In the genomic region with DNA sequence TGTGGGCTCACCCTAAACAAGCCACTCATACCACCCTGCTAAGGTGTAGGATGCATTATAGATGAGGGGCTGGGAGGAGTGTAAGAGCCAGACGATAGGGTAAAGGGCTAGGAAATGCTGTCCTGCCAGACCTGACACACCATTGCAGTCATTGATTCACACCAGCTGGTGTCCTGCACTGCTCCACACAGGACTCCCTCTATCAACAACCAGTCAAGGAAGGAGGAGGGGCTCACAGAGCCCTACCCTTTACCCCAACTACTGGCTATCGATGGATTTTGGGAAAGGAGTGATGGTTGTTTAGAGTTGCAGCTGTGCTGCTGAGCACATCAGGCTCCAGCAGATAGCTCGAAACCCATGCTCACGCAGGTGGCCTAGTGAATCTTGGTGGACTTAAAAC, we compare ENCODE assay signal across 22 mouse cellular contexts. TPM values are rescaled to one million over a fixed set of nuclear protein-coding genes. Genes with fewer than 3 reads are reported as not detected.
"Had no signal": no experiment of that assay in that cellular context is flagged by ENCODE, and none has a peak within 500 bp of the region (broad histone marks: within the 10 kb centered on the region; RNA-seq: fewer than 3 reads in every experiment).

No protein-coding gene starts in this region.

- ATAC-seq: lung, postnatal 0 days; midbrain, embryonic 13.5 days; midbrain, embryonic 15.5 days had no signal

- H3K27me3 ChIP-seq: lung, embryonic 15.5 days; midbrain, embryonic 13.5 days; midbrain, embryonic 15.5 days; neural tube, embryonic 12.5 days; stomach, embryonic 15.5 days had no signal

- H3K9me3 ChIP-seq: lung, embryonic 15.5 days; midbrain, embryonic 13.5 days; midbrain, embryonic 15.5 days; neural tube, embryonic 12.5 days; stomach, embryonic 15.5 days had no signal

- H3K4me2 ChIP-seq: lung, embryonic 15.5 days; midbrain, embryonic 11.5 days; midbrain, embryonic 13.5 days; midbrain, embryonic 15.5 days; neural tube, embryonic 12.5 days; stomach, embryonic 15.5 days had no signal

- DNase-seq: lung, adult 2 months; lung, postnatal 14 days; lung, postnatal 36 days; right cerebral cortex, postnatal 14 days; thymus, adult 2 months; thymus, postnatal 25 days; thymus, postnatal 4 days had no signal

- H3K27ac ChIP-seq: lung, embryonic 15.5 days; macrophage; midbrain, embryonic 13.5 days; midbrain, embryonic 15.5 days; neural tube, embryonic 12.5 days; stomach, embryonic 15.5 days; stomach, postnatal 0 days had no signal

- H3K4me3 ChIP-seq: lung, embryonic 15.5 days; midbrain, embryonic 13.5 days; midbrain, embryonic 15.5 days; neural tube, embryonic 12.5 days; stomach, embryonic 15.5 days had no signal

- H3K36me3 ChIP-seq: lung, embryonic 15.5 days had no signal

- H3K9ac ChIP-seq: lung, embryonic 15.5 days; midbrain, embryonic 13.5 days; midbrain, embryonic 15.5 days; neural tube, embryonic 12.5 days; stomach, embryonic 15.5 days had no signal

- H3K4me1 ChIP-seq: lung, embryonic 15.5 days; midbrain, embryonic 13.5 days; midbrain, embryonic 15.5 days; neural tube, embryonic 12.5 days; stomach, embryonic 15.5 days had no signal

RNA-seq across cellular contexts. Expression of gene Aqp8, which starts 45.3 kb away (rescaled TPM):
- total RNA-seq: megakaryocyte progenitor cell, adult 5-6 weeks; midbrain, postnatal 0 days; monocyte, adult 5-6 weeks; neutrophil, adult 5-6 weeks had no signal
- polyA plus RNA-seq: lung, embryonic 15.5 days; lung, postnatal 0 days; macrophage; midbrain, embryonic 13.5 days; midbrain, embryonic 15.5 days; midbrain, postnatal 0 days; neural tube, embryonic 14.5 days; urinary bladder, adult 2 months had no signal
